Mouse (Mus musculus) MEL (cell line): ENCODE measurements around the gene Uox. TPM values are rescaled to one million over a fixed set of nuclear protein-coding genes. Genes with fewer than 3 reads are reported as not detected.

Source experiments
- DNase-seq: peaks from one replicate; pipeline ENCODE4 v3.0.0; 2011; ENCODE audit warnings: low read depth, low spot score
- H3K27ac ChIP-seq: 2 replicates; pipeline ENCODE4 v1.5.1; 2012; ENCODE audit warnings: low read depth, mild to moderate bottlenecking, control low read depth, low read length, moderate library complexity; ENCODE audit not compliant: control insufficient read depth
- H3K27me3 ChIP-seq, 2 experiments: fragments of 150-350 bp in 1 of 2; sonication (generic) in 1 of 2; 2 replicates each; pipeline ENCODE4 v1.6.1; 2012; ENCODE audit warnings: low read length in 2 of 2, mild to moderate bottlenecking in 2 of 2, improper control_type of control experiment in 1 of 2, moderate library complexity in 1 of 2; ENCODE audit not compliant: insufficient read depth in 2 of 2, control insufficient read depth in 1 of 2
- H3K36me3 ChIP-seq, 2 experiments: 2 replicates each; pipeline ENCODE4 v1.6.1; 2012 to 2014; ENCODE audit warnings: low read length in 2 of 2, improper control_type of control experiment in 1 of 2, inconsistent platforms in 1 of 2, mild to moderate bottlenecking in 1 of 2; ENCODE audit not compliant: insufficient read depth in 2 of 2, control insufficient read depth in 1 of 2
- H3K4me1 ChIP-seq, 2 experiments: fragments of 150-350 bp in 1 of 2; sonication (generic) in 1 of 2; 2 replicates each; pipeline ENCODE4 v1.6.1; 2012; ENCODE audit warnings: low read length in 2 of 2, improper control_type of control experiment in 1 of 2, mild to moderate bottlenecking in 1 of 2; ENCODE audit not compliant: insufficient read depth in 2 of 2, control insufficient read depth in 1 of 2
- H3K4me3 ChIP-seq, 2 experiments: fragments of 150-350 bp in 1 of 2; sonication (generic) in 1 of 2; 2 replicates each; pipeline ENCODE4 v1.5.1; 2012; ENCODE audit warnings: low read depth in 2 of 2, low read length in 2 of 2, mild to moderate bottlenecking in 2 of 2, moderate library complexity in 2 of 2, control low read depth in 1 of 2, improper control_type of control experiment in 1 of 2; ENCODE audit not compliant: control insufficient read depth in 1 of 2, insufficient read depth in 1 of 2
- H3K79me2 ChIP-seq: 2 replicates; pipeline ENCODE4 v1.6.1; 2012; ENCODE audit warnings: mild to moderate bottlenecking, low read length, moderate library complexity; ENCODE audit not compliant: control insufficient read depth, poor library complexity, insufficient read depth
- H3K9ac ChIP-seq: 2 replicates; pipeline ENCODE4 v1.6.1; 2012; ENCODE audit warnings: low read depth, mild to moderate bottlenecking, control low read depth, low read length, moderate library complexity; ENCODE audit not compliant: control insufficient read depth, poor library complexity, severe bottlenecking
- H3K9me3 ChIP-seq: fragments of 150-350 bp; sonication (generic); replicated peaks from 2 replicates; pipeline ENCODE4 v1.6.1; 2012; ENCODE audit warnings: mild to moderate bottlenecking, low read length, improper control_type of control experiment, moderate library complexity; ENCODE audit not compliant: insufficient read depth
- BHLHE40 ChIP-seq: IDR thresholded peaks from 2 replicates; pipeline ENCODE4 v1.6.1; 2012; ENCODE audit warnings: low read depth, mild to moderate bottlenecking, inconsistent platforms, low read length, improper control_type of control experiment, borderline replicate concordance
- ELF1 ChIP-seq: IDR thresholded peaks from 2 replicates; pipeline ENCODE4 v1.6.1; 2014; ENCODE audit warnings: low read depth, mild to moderate bottlenecking, inconsistent platforms, low read length, improper control_type of control experiment, moderate library complexity
- EP300 ChIP-seq, 2 experiments: IDR thresholded peaks; 2 replicates each; pipeline ENCODE4 v1.6.1; 2011; ENCODE audit warnings: improper control_type of control experiment in 2 of 2, low read length in 2 of 2, low read depth in 1 of 2, mild to moderate bottlenecking in 1 of 2
- ETS1 ChIP-seq: IDR thresholded peaks from 2 replicates; pipeline ENCODE4 v1.6.1; 2012; ENCODE audit warnings: low read depth, mild to moderate bottlenecking, inconsistent platforms, low read length, improper control_type of control experiment, moderate library complexity
- GATA1 ChIP-seq: IDR thresholded peaks from 2 replicates; pipeline ENCODE4 v1.6.1; 2011; ENCODE audit warnings: low read depth, low read length, improper control_type of control experiment
- HCFC1 ChIP-seq: IDR thresholded peaks from 2 replicates; pipeline ENCODE4 v1.6.1; 2012; ENCODE audit warnings: low read depth, mild to moderate bottlenecking, inconsistent platforms, low read length, improper control_type of control experiment, moderate library complexity
- KAT2A ChIP-seq: conservative IDR thresholded peaks from 2 replicates; pipeline ENCODE4 v1.6.1; 2012; ENCODE audit warnings: low read depth, low read length, improper control_type of control experiment, inconsistent platforms
- MAFK ChIP-seq: IDR thresholded peaks from 2 replicates; pipeline ENCODE4 v1.6.1; 2011; ENCODE audit warnings: low read depth, mild to moderate bottlenecking, low read length, improper control_type of control experiment, borderline replicate concordance
- MAZ ChIP-seq: IDR thresholded peaks from 2 replicates; pipeline ENCODE4 v1.6.1; 2012; ENCODE audit warnings: low read depth, mild to moderate bottlenecking, inconsistent platforms, low read length, improper control_type of control experiment
- MXI1 ChIP-seq: IDR thresholded peaks from 2 replicates; pipeline ENCODE4 v1.6.1; 2011; ENCODE audit warnings: mild to moderate bottlenecking, low read depth, low read length, improper control_type of control experiment
- MYC ChIP-seq: IDR thresholded peaks from 2 replicates; pipeline ENCODE4 v1.6.1; 2011; ENCODE audit warnings: low read depth, mild to moderate bottlenecking, low read length, improper control_type of control experiment, moderate library complexity
- NELFE ChIP-seq: IDR thresholded peaks from 2 replicates; pipeline ENCODE4 v1.6.1; 2011; ENCODE audit warnings: low read depth, low read length, improper control_type of control experiment
- POLR2A ChIP-seq, 2 experiments: IDR thresholded peaks; 2 replicates each; pipeline ENCODE4 v1.6.1; 2011 to 2012; ENCODE audit warnings: low read length in 2 of 2, mild to moderate bottlenecking in 2 of 2, control low read depth in 1 of 2, improper control_type of control experiment in 1 of 2, low read depth in 1 of 2, moderate library complexity in 1 of 2; ENCODE audit not compliant: control insufficient read depth in 1 of 2, insufficient read depth in 1 of 2, poor library complexity in 1 of 2
- POLR2AphosphoS2 ChIP-seq: IDR thresholded peaks from 2 replicates; pipeline ENCODE4 v1.6.1; 2011; ENCODE audit warnings: low read length, improper control_type of control experiment
- POLR2AphosphoS5 ChIP-seq: IDR thresholded peaks from 2 replicates; pipeline ENCODE4 v1.6.1; 2012; ENCODE audit warnings: low read depth, borderline replicate concordance, mild to moderate bottlenecking, inconsistent platforms, low read length, moderate library complexity, mixed read lengths
- RAD21 ChIP-seq: IDR thresholded peaks from 2 replicates; pipeline ENCODE4 v1.6.1; 2011; ENCODE audit warnings: mild to moderate bottlenecking, low read depth, low read length, improper control_type of control experiment
- SIN3A ChIP-seq: IDR thresholded peaks from 2 replicates; pipeline ENCODE4 v1.6.1; 2012; ENCODE audit warnings: low read length, improper control_type of control experiment, inconsistent platforms
- SMC3 ChIP-seq: IDR thresholded peaks from 2 replicates; pipeline ENCODE4 v1.6.1; 2011; ENCODE audit warnings: low read depth, low read length, improper control_type of control experiment
- TBP ChIP-seq: IDR thresholded peaks from 2 replicates; pipeline ENCODE4 v1.8.0; 2011; ENCODE audit warnings: low read depth, low read length, improper control_type of control experiment
- TCF12 ChIP-seq: IDR thresholded peaks from 2 replicates; pipeline ENCODE4 v1.6.1; 2014; ENCODE audit warnings: low read depth, mild to moderate bottlenecking, inconsistent platforms, low read length, improper control_type of control experiment, moderate library complexity
- UBTF ChIP-seq: IDR thresholded peaks from 2 replicates; pipeline ENCODE4 v1.6.1; 2012; ENCODE audit warnings: low read depth, mild to moderate bottlenecking, inconsistent platforms, low read length, improper control_type of control experiment, moderate library complexity, borderline replicate concordance; ENCODE audit not compliant: insufficient read depth
- ZC3H11A ChIP-seq: IDR thresholded peaks from 2 replicates; pipeline ENCODE4 v1.6.1; 2012; ENCODE audit warnings: low read depth, mild to moderate bottlenecking, inconsistent platforms, low read length, improper control_type of control experiment
- ZMIZ1 ChIP-seq: IDR thresholded peaks from 2 replicates; pipeline ENCODE4 v1.6.1; 2012; ENCODE audit warnings: low read depth, mild to moderate bottlenecking, inconsistent platforms, low read length, improper control_type of control experiment, moderate library complexity
- ZNF384 ChIP-seq: IDR thresholded peaks from 2 replicates; pipeline ENCODE4 v1.6.1; 2012; ENCODE audit warnings: low read depth, mild to moderate bottlenecking, inconsistent platforms, low read length, improper control_type of control experiment
- polyA plus RNA-seq, 2 experiments: library from polyadenylated mRNA; stranded (reverse) in 1 of 2; unstranded in 1 of 2; fragments of >175 nt in 1 of 2; fragments of >200 nt in 1 of 2; gene quantifications; 2 replicates each; pipeline versions ENCODE4 v1.2.1 to v1.2.4; 2012; ENCODE audit warnings: low replicate concordance in 2 of 2, low read depth in 1 of 2; ENCODE audit not compliant: insufficient read length in 2 of 2, insufficient read depth in 1 of 2, missing spikeins in 1 of 2
- total RNA-seq: library from RNA; depleted of rRNA; stranded (reverse); fragments of 300-350 nt; gene quantifications from 2 replicates; pipeline ENCODE4 v1.2.3, GENCODE M21; 2012

Gene Uox
- total and polyA plus RNA-seq, 3 experiments = not detected

DNA sequence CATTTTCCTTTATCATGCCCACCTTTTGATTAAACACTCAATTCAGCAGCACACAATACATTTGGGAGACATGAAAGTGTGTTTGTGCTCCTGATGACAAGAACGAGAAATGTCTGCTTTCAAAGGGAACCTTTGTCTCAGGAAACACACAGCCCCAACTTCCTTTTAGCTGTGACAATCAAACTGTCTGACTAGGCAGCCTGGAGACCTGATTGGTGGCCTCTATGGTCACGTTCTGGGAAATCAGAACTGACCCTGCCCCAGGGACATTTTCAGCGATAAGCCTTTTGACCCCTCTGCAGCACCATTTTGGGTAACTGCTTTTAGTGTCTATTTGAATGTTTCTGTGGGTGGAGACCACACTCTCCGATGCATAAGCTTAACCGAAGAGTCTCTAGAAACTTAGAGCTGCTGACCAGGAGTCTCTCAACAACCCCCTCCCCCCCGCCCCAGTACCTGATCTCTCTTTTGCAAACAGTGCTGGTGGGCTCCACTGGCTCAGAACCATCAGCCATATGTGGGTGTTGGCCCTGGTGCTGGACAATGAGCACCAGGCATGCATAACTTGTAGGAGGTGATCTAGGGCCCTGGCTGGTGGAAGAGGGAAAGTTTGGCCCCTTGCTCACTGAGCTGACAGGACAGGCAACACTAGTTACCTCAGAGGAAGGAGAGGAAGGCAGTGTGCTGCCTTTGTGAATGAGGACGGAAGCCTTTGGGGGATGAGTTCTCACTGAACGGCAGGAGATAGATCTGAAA, 58.2 kb downstream of the Uox start:
- Histone ChIP-seq H3K9ac (no peak overlapping the region), H3K9me3 (no peaks in the 10 kb centered on the region), H3K27me3 (peaks cover 0 to 5% of the 10 kb centered on the region in 2 experiments; a peak in 1 of 4 replicates), H3K79me2 (no peaks in the 10 kb centered on the region), H3K27ac (no peak overlapping the region), H3K36me3 (no peaks in the 10 kb centered on the region), H3K4me3 (no peak overlapping the region), H3K4me1 (no peaks in the 10 kb centered on the region)
- TF ChIP-seq EP300 (IDR thresholded peaks at IDR 0.05; ENCODE audit: low read depth in 1 of 2, low read length in 2 of 2) (no peak), POLR2AphosphoS5 (no peak), MAZ (no peak), POLR2AphosphoS2 (no peak), ZNF384 (no peak), TBP (no peak), UBTF (no peak), ZC3H11A (no peak), KAT2A (no peak), MXI1 (no peak), ETS1 (no peak), HCFC1 (no peak), SIN3A (no peak), ELF1 (no peak), POLR2A (IDR thresholded peaks at IDR 0.05; ENCODE audit: control insufficient read depth in 1 of 2, insufficient read depth in 1 of 2, low read depth in 1 of 2, low read length in 2 of 2, poor library complexity in 1 of 2) (no peak), GATA1 (no peak), RAD21 (no peak)
- no peak for DNase-seq

DNA sequence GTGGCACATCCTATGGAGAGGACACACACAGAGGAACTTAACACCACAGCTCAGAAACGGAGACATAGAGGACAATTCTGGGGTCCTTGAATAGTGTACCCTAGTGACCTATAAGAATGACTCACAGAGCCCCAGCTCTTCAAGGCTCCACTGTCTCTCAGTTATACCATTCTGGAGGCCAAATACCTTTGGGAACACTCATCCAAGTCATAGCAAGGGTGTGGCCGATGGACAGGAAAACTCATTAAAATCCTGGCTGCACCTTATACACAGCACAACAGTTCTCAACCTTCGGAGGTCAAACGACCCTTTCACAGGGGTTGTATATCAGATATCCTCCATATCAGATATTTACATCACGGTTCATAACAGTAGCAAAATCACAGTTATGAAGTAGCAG, 62.3 kb downstream of the Uox start:
- TF ChIP-seq TCF12 (no peak), ZMIZ1 (no peak), MYC (no peak), HCFC1 (no peak), POLR2AphosphoS5 (no peak), ZC3H11A (no peak), SMC3 (no peak), BHLHE40 (no peak), NELFE (no peak), MAFK (no peak), MXI1 (no peak), ETS1 (no peak)
- H3K79me2 ChIP-seq = no peaks in the 10 kb centered on the region
- DNase-seq = no peak
- no peaks in the 10 kb centered on the region for H3K36me3 ChIP-seq
- H3K27ac ChIP-seq = no peak overlapping the region
- H3K9me3 ChIP-seq = no peaks in the 10 kb centered on the region
- H3K27me3 ChIP-seq = no peaks in the 10 kb centered on the region; a peak in 1 of 4 replicates
- no peak overlapping the region for H3K9ac ChIP-seq
- no peak overlapping the region for H3K4me3 ChIP-seq
- no peaks in the 10 kb centered on the region for H3K4me1 ChIP-seq
